ENCODE assay signal across 12 mouse cellular contexts in the genomic region with DNA sequence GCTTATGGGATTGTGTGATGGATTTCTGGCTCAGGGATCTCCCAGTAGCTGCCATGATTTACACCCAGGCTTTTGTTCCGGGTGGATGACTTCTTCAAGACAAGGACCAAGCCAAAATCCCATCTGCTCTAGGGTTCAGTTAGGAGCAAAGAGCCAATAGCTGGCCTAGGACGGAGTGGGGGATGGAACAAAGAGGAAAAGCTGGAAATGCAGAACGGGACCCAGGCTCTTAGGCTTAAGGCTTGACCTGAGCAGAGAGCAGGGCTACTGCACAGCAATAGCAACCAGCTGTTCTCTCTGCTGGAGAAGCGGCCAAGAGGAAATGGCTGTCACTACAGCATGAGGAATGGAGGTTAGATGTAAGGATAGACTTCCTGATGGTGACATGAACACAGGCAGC. TPM values are rescaled to one million over a fixed set of nuclear protein-coding genes. Genes with fewer than 3 reads are reported as not detected.
DNase-seq lines count a peak whose midpoint lies in the region; ATAC-seq and TF ChIP-seq lines count a peak whose summit lies in the region.
"Had no signal": no experiment of that assay in that cellular context is flagged by ENCODE, and none has a peak within 500 bp of the region (broad histone marks: within the 10 kb centered on the region; RNA-seq: fewer than 3 reads in every experiment).

No protein-coding gene starts in this region.

- H3K36me3 ChIP-seq in liver, postnatal 0 days (replicated peaks; ENCODE audit: insufficient read depth, low read length): no peaks in the 10 kb centered on the region; the same call in none of the 2 replicates
- H3K36me3 ChIP-seq in liver, embryonic 11.5 days (ENCODE audit: control insufficient read depth, insufficient read depth, low read length): no peaks in the 10 kb centered on the region
- H3K36me3 ChIP-seq in forebrain, embryonic 15.5 days: no peaks in the 10 kb centered on the region
- H3K36me3 ChIP-seq: forebrain, embryonic 10.5 days; heart, embryonic 13.5 days; limb, embryonic 15.5 days had no signal

- no peaks in the 10 kb centered on the region for H3K27me3 ChIP-seq in liver, postnatal 0 days (ENCODE audit: insufficient read depth, low read length)
- H3K27me3 ChIP-seq in liver, embryonic 11.5 days (replicated peaks; ENCODE audit: control insufficient read depth, insufficient read depth, low read length): no peaks in the 10 kb centered on the region
- no peaks in the 10 kb centered on the region for H3K27me3 ChIP-seq in forebrain, embryonic 15.5 days
- H3K27me3 ChIP-seq: heart, embryonic 13.5 days; limb, embryonic 15.5 days had no signal

- TF ChIP-seq CTCF in liver, postnatal 0 days (IDR thresholded peaks at IDR 0.05; ENCODE audit: low read depth): no peak

- peaks cover 11% of the 10 kb centered on the region for H3K4me1 ChIP-seq in liver, postnatal 0 days (ENCODE audit: insufficient read depth)
- H3K4me1 ChIP-seq in liver, embryonic 11.5 days (replicated peaks; ENCODE audit: control insufficient read depth, insufficient read depth, low read length): peaks cover 8% of the 10 kb centered on the region
- peaks cover 9% of the 10 kb centered on the region; the same call in 1 of the 2 replicates for H3K4me1 ChIP-seq in forebrain, embryonic 15.5 days

- peak overlapping the region; percentile 31; the same call in 1 of the 2 replicates for H3K27ac ChIP-seq in liver, postnatal 0 days (ENCODE audit: low read depth)
- no peak overlapping the region for H3K27ac ChIP-seq in liver, embryonic 11.5 days (ENCODE audit: low read depth, low read length)
- no peak overlapping the region for H3K27ac ChIP-seq in forebrain, embryonic 15.5 days (replicated peaks)
- H3K27ac ChIP-seq: heart, embryonic 13.5 days had no signal

- WGBS in liver, postnatal 0 days (ENCODE audit: insufficient replicate concordance): 50% methylated on average over 4 of the region's 4 CpGs
- WGBS in liver, embryonic 11.5 days: 57% methylated on average over 4 of the region's 4 CpGs
- 64% methylated on average over 4 of the region's 4 CpGs for WGBS in forebrain, embryonic 15.5 days

- no peaks in the 10 kb centered on the region for H3K9me3 ChIP-seq in liver, postnatal 0 days (ENCODE audit: low read length)
- no peaks in the 10 kb centered on the region for H3K9me3 ChIP-seq in liver, embryonic 11.5 days (ENCODE audit: control insufficient read depth, low read length)
- no peaks in the 10 kb centered on the region for H3K9me3 ChIP-seq in forebrain, embryonic 15.5 days
- H3K9me3 ChIP-seq: forebrain, embryonic 10.5 days; heart, embryonic 13.5 days; limb, embryonic 15.5 days had no signal

- TF ChIP-seq EP300 in liver, postnatal 0 days (IDR thresholded peaks at IDR 0.05; ENCODE audit: low read depth): no peak

- DNase-seq in cerebellum, postnatal 14 days: peak; percentile 47 to 57
- DNase-seq in cerebellum, adult 9-11 months: no peak
- DNase-seq in liver, postnatal 0 days: no peak
- no peak for DNase-seq in liver, embryonic 11.5 days (ENCODE audit: low spot score)
- DNase-seq in kidney, adult 9 months: peak; percentile 65
- DNase-seq in lung, postnatal 36 days: peak; percentile 42
- DNase-seq in yolk sac, embryonic 10.5 days (ENCODE audit: low spot score): no peak

- H3K4me3 ChIP-seq in liver, postnatal 0 days (ENCODE audit: low read depth, low read length): no peak overlapping the region
- no peak overlapping the region for H3K4me3 ChIP-seq in liver, embryonic 11.5 days (ENCODE audit: low read depth, low read length)
- no peak overlapping the region for H3K4me3 ChIP-seq in forebrain, embryonic 15.5 days
- H3K4me3 ChIP-seq: forebrain, embryonic 10.5 days; heart, embryonic 13.5 days; limb, embryonic 15.5 days had no signal

- H3K9ac ChIP-seq in liver, postnatal 0 days (replicated peaks): no peak overlapping the region
- no peak overlapping the region for H3K9ac ChIP-seq in liver, embryonic 11.5 days (ENCODE audit: low read depth, low read length)
- no peak overlapping the region for H3K9ac ChIP-seq in forebrain, embryonic 15.5 days (replicated peaks)
- H3K9ac ChIP-seq: heart, embryonic 13.5 days; limb, embryonic 15.5 days had no signal

- no peak for ATAC-seq in liver, postnatal 0 days
- ATAC-seq in liver, embryonic 11.5 days (replicated peaks; ENCODE audit: low FRiP score): no peak
- ATAC-seq in forebrain, embryonic 15.5 days (replicated peaks): no peak
- ATAC-seq: midbrain, embryonic 16.5 days had no signal

- H3K4me2 ChIP-seq in liver, postnatal 0 days (ENCODE audit: low read depth, low read length): no peak overlapping the region
- H3K4me2 ChIP-seq in liver, embryonic 11.5 days: no peak overlapping the region
- no peak overlapping the region for H3K4me2 ChIP-seq in forebrain, embryonic 15.5 days (replicated peaks)
- H3K4me2 ChIP-seq: heart, embryonic 13.5 days; limb, embryonic 15.5 days had no signal

RNA-seq across cellular contexts. Expression of gene Cdk18, which starts 14.2 kb away (rescaled TPM):
- 3.5 and 4.5 TPM in 2 replicates for polyA plus RNA-seq in liver, postnatal 0 days (2015; fragmentation: Nextera tagmentation; extraction: Ambion mirVana)
- polyA plus RNA-seq in liver, embryonic 11.5 days (2014; fragmentation: Nextera tagmentation; extraction: Ambion mirVana): 4.1 and 4.4 TPM in 2 replicates
- polyA plus RNA-seq in forebrain, embryonic 15.5 days (2015; fragmentation: Nextera tagmentation; extraction: Ambion mirVana): 0.18 and 0.69 TPM in 2 replicates

RNA-seq across cellular contexts. Expression of gene Mfsd4a, which starts 57.4 kb away (rescaled TPM):
- 2.3 and 2.8 TPM in 2 replicates for polyA plus RNA-seq in liver, postnatal 0 days (2015; fragmentation: Nextera tagmentation; extraction: Ambion mirVana)
- 9.9 and 10.8 TPM in 2 replicates for polyA plus RNA-seq in liver, embryonic 11.5 days (2014; fragmentation: Nextera tagmentation; extraction: Ambion mirVana)
- 8.8 and 8.9 TPM in 2 replicates for polyA plus RNA-seq in forebrain, embryonic 15.5 days (2015; fragmentation: Nextera tagmentation; extraction: Ambion mirVana)

Comparison
In these comparisons a context has a peak if more than half of its experiments do, and no peak if none do; other contexts are left out.
1. DNase-seq: peak in cerebellum, postnatal 14 days (2 of 2), kidney, adult 9 months (single experiment) and lung, postnatal 36 days (single experiment); none in cerebellum, adult 9-11 months (single experiment), liver, postnatal 0 days (single experiment), liver, embryonic 11.5 days (single experiment) and yolk sac, embryonic 10.5 days (single experiment).